Comparison of ENCODE assay signal across 25 mouse cellular contexts in the genomic region with DNA sequence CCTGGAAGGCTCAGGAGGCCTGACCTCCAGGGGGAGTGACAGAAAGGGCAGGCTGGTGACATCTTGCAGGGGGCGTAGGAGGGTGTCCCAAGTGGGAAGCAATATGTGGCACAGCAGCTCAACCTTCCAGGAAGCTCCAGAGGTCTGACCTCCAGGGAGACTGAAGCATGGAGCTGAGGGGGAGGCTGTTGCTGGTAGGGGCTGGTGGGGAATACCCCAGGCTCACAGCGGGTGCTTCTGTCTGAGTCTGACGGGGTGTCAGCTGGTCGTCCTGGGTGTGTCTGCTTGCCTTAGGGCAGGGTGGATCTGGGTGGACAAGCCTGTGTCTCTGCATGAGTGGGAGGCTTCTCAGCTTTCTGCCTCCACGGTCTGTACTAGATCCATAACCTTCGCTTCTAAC. TPM values are rescaled to one million over a fixed set of nuclear protein-coding genes. Genes with fewer than 3 reads are reported as not detected.
DNase-seq lines count a peak whose midpoint lies in the region; ATAC-seq and TF ChIP-seq lines count a peak whose summit lies in the region.
"Had no signal": no experiment of that assay in that cellular context is flagged by ENCODE, and none has a peak within 500 bp of the region (broad histone marks: within the 10 kb centered on the region; RNA-seq: fewer than 3 reads in every experiment).

No protein-coding gene starts in this region.

- no peaks in the 10 kb centered on the region for H3K36me3 ChIP-seq in embryonic facial prominence, embryonic 14.5 days (ENCODE audit: control insufficient read depth, insufficient read depth, low read length)
- no peaks in the 10 kb centered on the region for H3K36me3 ChIP-seq in embryonic facial prominence, embryonic 10.5 days (replicated peaks)
- peaks cover 29% of the 10 kb centered on the region for H3K36me3 ChIP-seq in hindbrain, embryonic 10.5 days
- H3K36me3 ChIP-seq in hindbrain, embryonic 12.5 days, result no peaks in the 10 kb centered on the region
- H3K36me3 ChIP-seq in kidney, embryonic 15.5 days, result no peaks in the 10 kb centered on the region
- no peaks in the 10 kb centered on the region for H3K36me3 ChIP-seq in kidney, adult 2 months (ENCODE audit: control insufficient read depth, insufficient read depth, low read length)
- no peaks in the 10 kb centered on the region for H3K36me3 ChIP-seq in midbrain, postnatal 0 days (ENCODE audit: insufficient read depth, low read length)
- no peaks in the 10 kb centered on the region for H3K36me3 ChIP-seq in midbrain, embryonic 14.5 days (ENCODE audit: control insufficient read depth, insufficient read depth, low read length)
- H3K36me3 ChIP-seq: embryonic facial prominence, embryonic 15.5 days had no signal

- 36% methylated on average over 6 of the region's 6 CpGs for WGBS in embryonic facial prominence, embryonic 14.5 days
- 59% methylated on average over 6 of the region's 6 CpGs for WGBS in embryonic facial prominence, embryonic 10.5 days
- 64% methylated on average over 6 of the region's 6 CpGs for WGBS in hindbrain, embryonic 10.5 days
- WGBS in hindbrain, embryonic 12.5 days, result 60% methylated on average over 6 of the region's 6 CpGs
- WGBS in kidney, embryonic 15.5 days, result 40% methylated on average over 6 of the region's 6 CpGs
- 71% methylated on average over 6 of the region's 6 CpGs for WGBS in kidney, adult 2 months
- WGBS in midbrain, postnatal 0 days, result 73% methylated on average over 6 of the region's 6 CpGs
- 61% methylated on average over 6 of the region's 6 CpGs for WGBS in midbrain, embryonic 14.5 days

- H3K4me2 ChIP-seq in embryonic facial prominence, embryonic 14.5 days (ENCODE audit: low read depth, low read length), result no peak overlapping the region
- H3K4me2 ChIP-seq in hindbrain, embryonic 12.5 days (replicated peaks), result no peak overlapping the region
- no peak overlapping the region for H3K4me2 ChIP-seq in kidney, embryonic 15.5 days
- H3K4me2 ChIP-seq in midbrain, postnatal 0 days (ENCODE audit: low read depth, low read length, poor library complexity, severe bottlenecking), result no peak overlapping the region
- H3K4me2 ChIP-seq in midbrain, embryonic 14.5 days (ENCODE audit: low read length), result no peak overlapping the region
- H3K4me2 ChIP-seq: embryonic facial prominence, embryonic 15.5 days; heart, embryonic 13.5 days; hindbrain, embryonic 14.5 days had no signal

- peaks cover 8% of the 10 kb centered on the region; the same call in 1 of the 2 replicates for H3K4me1 ChIP-seq in embryonic facial prominence, embryonic 14.5 days (ENCODE audit: control insufficient read depth, insufficient read depth, low read length)
- peaks cover 61% of the 10 kb centered on the region for H3K4me1 ChIP-seq in embryonic facial prominence, embryonic 10.5 days
- H3K4me1 ChIP-seq in hindbrain, embryonic 10.5 days (replicated peaks), result peaks cover 61% of the 10 kb centered on the region
- H3K4me1 ChIP-seq in hindbrain, embryonic 12.5 days, result peaks cover 45% of the 10 kb centered on the region
- peaks cover 55% of the 10 kb centered on the region for H3K4me1 ChIP-seq in kidney, embryonic 15.5 days
- H3K4me1 ChIP-seq in kidney, adult 2 months (ENCODE audit: control insufficient read depth, insufficient read depth, low read length), result no peaks in the 10 kb centered on the region
- no peaks in the 10 kb centered on the region for H3K4me1 ChIP-seq in midbrain, postnatal 0 days (ENCODE audit: insufficient read depth, low read length)
- H3K4me1 ChIP-seq in midbrain, embryonic 14.5 days (ENCODE audit: control insufficient read depth, insufficient read depth, low read length), result peaks cover 14% of the 10 kb centered on the region

- no peak for TF ChIP-seq POLR2A in kidney, adult 2 months (IDR thresholded peaks at IDR 0.05; ENCODE audit: low read depth, low read length)

- no peak for DNase-seq in embryonic facial prominence, embryonic 14.5 days (ENCODE audit: low spot score)
- no peak for DNase-seq in embryonic facial prominence, embryonic 10.5 days (ENCODE audit: low spot score)
- no peak for DNase-seq in hindbrain, embryonic 10.5 days (ENCODE audit: low spot score)
- DNase-seq in kidney, adult 2 months, result no peak
- DNase-seq in midbrain, postnatal 0 days (ENCODE audit: low spot score), result no peak
- DNase-seq in midbrain, embryonic 14.5 days, result no peak
- DNase-seq: adrenal gland, adult 2 months; adrenal gland, postnatal 14 days; cerebellum, adult 11 months; cerebellum, adult 2 months; cerebellum, adult 9-11 months; cerebellum, postnatal 25 days; embryo, embryonic 11 days; forebrain, postnatal 0 days; gastrocnemius, postnatal 25 days; heart, postnatal 14 days; heart, postnatal 4 days had no signal

- peaks cover 13% of the 10 kb centered on the region for H3K27me3 ChIP-seq in embryonic facial prominence, embryonic 14.5 days (replicated peaks; ENCODE audit: control insufficient read depth, insufficient read depth, low read length)
- peaks cover 79% of the 10 kb centered on the region for H3K27me3 ChIP-seq in embryonic facial prominence, embryonic 10.5 days (replicated peaks; ENCODE audit: low read depth, poor library complexity, severe bottlenecking)
- H3K27me3 ChIP-seq in hindbrain, embryonic 10.5 days (ENCODE audit: insufficient read depth, poor library complexity, severe bottlenecking), result peaks cover 87% of the 10 kb centered on the region
- H3K27me3 ChIP-seq in hindbrain, embryonic 12.5 days, result peaks cover 60% of the 10 kb centered on the region
- H3K27me3 ChIP-seq in kidney, embryonic 15.5 days, result peaks cover 10% of the 10 kb centered on the region
- H3K27me3 ChIP-seq in kidney, adult 2 months (replicated peaks; ENCODE audit: control insufficient read depth, insufficient read depth, low read length), result no peaks in the 10 kb centered on the region
- H3K27me3 ChIP-seq in midbrain, postnatal 0 days (ENCODE audit: insufficient read depth, low read length), result peaks cover 8% of the 10 kb centered on the region; the same call in 1 of the 2 replicates
- H3K27me3 ChIP-seq in midbrain, embryonic 14.5 days (ENCODE audit: control insufficient read depth, insufficient read depth, low read length), result peaks cover 3% of the 10 kb centered on the region
- H3K27me3 ChIP-seq: Patski had no signal

- no peak for TF ChIP-seq CTCF in kidney, adult 2 months (conservative IDR thresholded peaks at IDR 0.05; ENCODE audit: insufficient read depth, insufficient read length, low read depth, low read length)
- no peak for TF ChIP-seq CTCF in midbrain, postnatal 0 days (IDR thresholded peaks at IDR 0.05)

- ATAC-seq in embryonic facial prominence, embryonic 14.5 days (ENCODE audit: low read depth), result peak; percentile 16; the same call in 1 of the 2 replicates
- no peak for ATAC-seq in hindbrain, embryonic 12.5 days (ENCODE audit: low FRiP score)
- ATAC-seq in kidney, embryonic 15.5 days (replicated peaks; ENCODE audit: low FRiP score), result peak; percentile 26
- no peak for ATAC-seq in midbrain, postnatal 0 days (ENCODE audit: low FRiP score)
- ATAC-seq in midbrain, embryonic 14.5 days (ENCODE audit: low FRiP score, low TSS enrichment), result no peak
- ATAC-seq: forebrain, embryonic 14.5 days; forebrain, postnatal 0 days; intestine, postnatal 0 days; Patski had no signal

- H3K9ac ChIP-seq in embryonic facial prominence, embryonic 14.5 days (ENCODE audit: low read depth, low read length), result no peak overlapping the region
- H3K9ac ChIP-seq in hindbrain, embryonic 12.5 days, result no peak overlapping the region
- no peak overlapping the region for H3K9ac ChIP-seq in kidney, embryonic 15.5 days
- 0 out of 2 replicates have a peak overlapping the region, but pooled peaks have one; percentile 33 for H3K9ac ChIP-seq in midbrain, postnatal 0 days (replicated peaks; ENCODE audit: low read length, poor library complexity, severe bottlenecking)
- H3K9ac ChIP-seq in midbrain, embryonic 14.5 days (replicated peaks; ENCODE audit: low read length), result no peak overlapping the region
- H3K9ac ChIP-seq: embryonic facial prominence, embryonic 15.5 days; forebrain, postnatal 0 days; heart, embryonic 13.5 days; hindbrain, embryonic 14.5 days had no signal

- H3K9me3 ChIP-seq in embryonic facial prominence, embryonic 14.5 days (ENCODE audit: control insufficient read depth, low read length), result no peaks in the 10 kb centered on the region
- no peaks in the 10 kb centered on the region for H3K9me3 ChIP-seq in embryonic facial prominence, embryonic 10.5 days
- no peaks in the 10 kb centered on the region for H3K9me3 ChIP-seq in hindbrain, embryonic 10.5 days
- H3K9me3 ChIP-seq in hindbrain, embryonic 12.5 days (replicated peaks), result no peaks in the 10 kb centered on the region
- no peaks in the 10 kb centered on the region for H3K9me3 ChIP-seq in kidney, embryonic 15.5 days (replicated peaks)
- H3K9me3 ChIP-seq in midbrain, postnatal 0 days (ENCODE audit: low read length), result no peaks in the 10 kb centered on the region
- H3K9me3 ChIP-seq in midbrain, embryonic 14.5 days (ENCODE audit: control insufficient read depth, low read length), result no peaks in the 10 kb centered on the region
- H3K9me3 ChIP-seq: embryonic facial prominence, embryonic 15.5 days; heart, embryonic 13.5 days had no signal

- no peak overlapping the region for H3K27ac ChIP-seq in embryonic facial prominence, embryonic 14.5 days (replicated peaks; ENCODE audit: low read depth, low read length)
- H3K27ac ChIP-seq in embryonic facial prominence, embryonic 10.5 days (replicated peaks), result no peak overlapping the region
- H3K27ac ChIP-seq in hindbrain, embryonic 10.5 days, result 0 out of 2 replicates have a peak overlapping the region, but pooled peaks have one; percentile 36
- no peak overlapping the region for H3K27ac ChIP-seq in hindbrain, embryonic 12.5 days
- no peak overlapping the region for H3K27ac ChIP-seq in kidney, embryonic 15.5 days
- H3K27ac ChIP-seq in kidney, adult 2 months (ENCODE audit: insufficient read depth, low read depth, low read length), result no peak overlapping the region
- no peak overlapping the region for H3K27ac ChIP-seq in midbrain, postnatal 0 days (ENCODE audit: low read depth, low read length)
- H3K27ac ChIP-seq in midbrain, embryonic 14.5 days (replicated peaks; ENCODE audit: low read depth, low read length), result no peak overlapping the region
- H3K27ac ChIP-seq: embryonic facial prominence, embryonic 15.5 days; heart, embryonic 13.5 days; hindbrain, embryonic 14.5 days had no signal

- H3K4me3 ChIP-seq in embryonic facial prominence, embryonic 14.5 days (ENCODE audit: low read depth, low read length), result no peak overlapping the region
- no peak overlapping the region for H3K4me3 ChIP-seq in embryonic facial prominence, embryonic 10.5 days
- no peak overlapping the region for H3K4me3 ChIP-seq in hindbrain, embryonic 10.5 days
- no peak overlapping the region for H3K4me3 ChIP-seq in hindbrain, embryonic 12.5 days
- no peak overlapping the region for H3K4me3 ChIP-seq in kidney, embryonic 15.5 days (replicated peaks)
- H3K4me3 ChIP-seq in kidney, adult 2 months (ENCODE audit: insufficient read depth, low read depth, low read length), result no peak overlapping the region
- H3K4me3 ChIP-seq in midbrain, postnatal 0 days (ENCODE audit: low read depth, low read length), result no peak overlapping the region
- no peak overlapping the region for H3K4me3 ChIP-seq in midbrain, embryonic 14.5 days (replicated peaks; ENCODE audit: low read depth, low read length)
- H3K4me3 ChIP-seq: embryonic facial prominence, embryonic 15.5 days; heart, embryonic 13.5 days had no signal

RNA-seq across cellular contexts. Expression of a gene that starts 38.1 kb away (rescaled TPM):
- 7.8 and 7.9 TPM in 2 replicates for polyA plus RNA-seq in embryonic facial prominence, embryonic 14.5 days (2014; fragmentation: Nextera tagmentation; extraction: Ambion mirVana)
- polyA plus RNA-seq in embryonic facial prominence, embryonic 10.5 days (2016; fragmentation: Nextera tagmentation; extraction: Ambion mirVana), result 3.7 and 3.9 TPM in 2 replicates
- 13.8 and 14.4 TPM in 2 replicates for polyA plus RNA-seq in hindbrain, embryonic 10.5 days (2016; fragmentation: Nextera tagmentation; extraction: Ambion mirVana)
- polyA plus RNA-seq in hindbrain, embryonic 12.5 days (2016; fragmentation: Nextera tagmentation; extraction: Ambion mirVana), result 7.1 and 8.9 TPM in 2 replicates
- polyA plus RNA-seq in kidney, embryonic 15.5 days (2015; fragmentation: Nextera tagmentation; extraction: Ambion mirVana), result 7.1 and 7.3 TPM in 2 replicates
- polyA plus RNA-seq in kidney, adult 2 months (2012; rRNA removed), result 13.5 and 14.7 TPM in 2 replicates
- 3.7 and 4.0 TPM in 2 replicates for total RNA-seq in midbrain, postnatal 0 days (2014; rRNA removed)
- 2.0 TPM in 2 replicates for polyA plus RNA-seq in midbrain, postnatal 0 days (2015; fragmentation: Nextera tagmentation; extraction: Ambion mirVana)
- polyA plus RNA-seq in midbrain, embryonic 14.5 days (2014; fragmentation: Nextera tagmentation; extraction: Ambion mirVana), result 2.1 and 3.1 TPM in 2 replicates

Comparison
In these comparisons a context has a peak if more than half of its experiments do, and no peak if none do; other contexts are left out.
1. ATAC-seq: peak in embryonic facial prominence, embryonic 14.5 days (single experiment) and kidney, embryonic 15.5 days (single experiment); none in hindbrain, embryonic 12.5 days (single experiment), midbrain, postnatal 0 days (single experiment) and midbrain, embryonic 14.5 days (single experiment).